Mouse (Mus musculus) heart, postnatal 0 days (tissue): ENCODE results near the gene Stx17.

Experiments used
- CTCF ChIP-seq: IDR thresholded peaks from 2 replicates; pipeline ENCODE4 v1.5.1; 2016; ENCODE audit warnings: antibody characterized with exemption, control low read depth, low read depth
- EP300 ChIP-seq: IDR thresholded peaks from 2 replicates; pipeline ENCODE4 v1.6.1; 2016; ENCODE audit warnings: antibody characterized with exemption, low read depth

- no peak for TF ChIP-seq EP300
- no peak for TF ChIP-seq CTCF
Measured at GRCm38 (mm10) chr4:48078213-48078612, 46.5 kb upstream of the Stx17 start.
